Mouse (Mus musculus) CH12.LX (cell line): ENCODE data around the gene Tnfrsf11a. TPM values are rescaled to one million over a fixed set of nuclear protein-coding genes. Genes with fewer than 3 reads are reported as not detected.

ENCODE experiments used
- DNase-seq: peaks from one replicate; pipeline ENCODE4 v3.0.0-alpha.2; 2013; ENCODE audit errors: extremely low read depth
- H3K27ac ChIP-seq: 2 replicates; pipeline ENCODE4 v1.5.1; 2012; ENCODE audit warnings: low read depth, mild to moderate bottlenecking, control low read depth, moderate library complexity; ENCODE audit not compliant: insufficient read depth
- H3K27me3 ChIP-seq: replicated peaks from 2 replicates; pipeline ENCODE3; 2012; ENCODE audit warnings: inconsistent platforms
- H3K36me3 ChIP-seq, 2 experiments: replicated peaks in 1 of 2; 2 replicates each; pipeline versions ENCODE3 to v1.6.1; 2012; ENCODE audit warnings: inconsistent platforms in 1 of 2, low read length in 1 of 2, mild to moderate bottlenecking in 1 of 2, mixed read lengths in 1 of 2, moderate library complexity in 1 of 2; ENCODE audit not compliant: control insufficient read depth in 1 of 2, insufficient read depth in 1 of 2
- H3K4me1 ChIP-seq, 2 experiments: 2 replicates each; pipeline ENCODE4 v1.6.1; 2012; ENCODE audit warnings: inconsistent platforms in 1 of 2, moderate library complexity in 1 of 2; ENCODE audit not compliant: insufficient read depth in 2 of 2, control insufficient read depth in 1 of 2
- H3K4me2 ChIP-seq: 2 replicates; pipeline ENCODE4 v1.6.1; 2012; ENCODE audit warnings: low read depth, mild to moderate bottlenecking, control low read depth; ENCODE audit not compliant: poor library complexity, insufficient read depth, severe bottlenecking
- H3K4me3 ChIP-seq, 3 experiments: fragments of 150-350 bp in 1 of 3; sonication (generic) in 1 of 3; replicated peaks in 1 of 3; 2 replicates each; pipeline versions ENCODE3 to v1.5.1; 2011 to 2012; ENCODE audit warnings: low read depth in 2 of 3, low read length in 2 of 3, mild to moderate bottlenecking in 2 of 3, moderate library complexity in 2 of 3, control low read depth in 1 of 3, improper control_type of control experiment in 1 of 3, inconsistent platforms in 1 of 3, mixed read lengths in 1 of 3; ENCODE audit not compliant: poor library complexity in 1 of 3
- H3K79me2 ChIP-seq: replicated peaks from 2 replicates; pipeline ENCODE4 v1.6.1; 2012; ENCODE audit warnings: mild to moderate bottlenecking, moderate library complexity; ENCODE audit not compliant: control insufficient read depth, poor library complexity, insufficient read depth, severe bottlenecking; ENCODE audit errors: extremely low read depth
- H3K9ac ChIP-seq: 2 replicates; pipeline ENCODE4 v1.6.1; 2012; ENCODE audit warnings: low read depth, mild to moderate bottlenecking, control low read depth, moderate library complexity; ENCODE audit not compliant: insufficient read depth
- H3K9me3 ChIP-seq: replicated peaks from 2 replicates; pipeline ENCODE3; 2012; ENCODE audit warnings: low read length, inconsistent platforms, mixed read lengths
- BHLHE40 ChIP-seq: IDR thresholded peaks from 2 replicates; pipeline ENCODE4 v1.6.1; 2011; ENCODE audit warnings: mild to moderate bottlenecking, low read depth, low read length, improper control_type of control experiment
- CTCF ChIP-seq, 2 experiments: IDR thresholded peaks in 1 of 2; conservative IDR thresholded peaks in 1 of 2; 2 replicates each; pipeline ENCODE4 v1.5.1; 2011 to 2012; ENCODE audit warnings: low read depth in 2 of 2, low read length in 2 of 2, improper control_type of control experiment in 1 of 2, inconsistent platforms in 1 of 2, mild to moderate bottlenecking in 1 of 2, moderate library complexity in 1 of 2
- E2F4 ChIP-seq: IDR thresholded peaks from 2 replicates; pipeline ENCODE4 v1.6.1; 2011; ENCODE audit warnings: low read depth, low read length, improper control_type of control experiment; ENCODE audit not compliant: insufficient replicate concordance
- ELF1 ChIP-seq: IDR thresholded peaks from 2 replicates; pipeline ENCODE4 v1.6.1; 2014; ENCODE audit warnings: low read depth, mild to moderate bottlenecking, inconsistent platforms, low read length, improper control_type of control experiment
- GABPA ChIP-seq: IDR thresholded peaks from 2 replicates; pipeline ENCODE4 v1.6.1; 2012; ENCODE audit warnings: low read depth, low read length, improper control_type of control experiment, inconsistent platforms; ENCODE audit not compliant: insufficient replicate concordance
- IRF4 ChIP-seq: IDR thresholded peaks from 2 replicates; pipeline ENCODE4 v1.6.1; 2014; ENCODE audit warnings: low read depth, mild to moderate bottlenecking, inconsistent platforms, low read length, improper control_type of control experiment
- MAX ChIP-seq: IDR thresholded peaks from 2 replicates; pipeline ENCODE4 v1.6.1; 2011; ENCODE audit warnings: low read length, improper control_type of control experiment
- MYC ChIP-seq: IDR thresholded peaks from 2 replicates; pipeline ENCODE4 v1.6.1; 2011; ENCODE audit warnings: low read depth, mild to moderate bottlenecking, improper control_type of control experiment, low read length
- PAX5 ChIP-seq: IDR thresholded peaks from 2 replicates; pipeline ENCODE4 v1.6.1; 2012; ENCODE audit warnings: low read length, inconsistent platforms, mixed read lengths
- RAD21 ChIP-seq: IDR thresholded peaks from 2 replicates; pipeline ENCODE4 v1.6.1; 2011; ENCODE audit warnings: low read depth, mild to moderate bottlenecking, low read length, improper control_type of control experiment, moderate library complexity
- SMC3 ChIP-seq: IDR thresholded peaks from 2 replicates; pipeline ENCODE4 v1.6.1; 2011; ENCODE audit warnings: low read depth, low read length, improper control_type of control experiment
- USF1 ChIP-seq: IDR thresholded peaks from 2 replicates; pipeline ENCODE4 v1.6.1; 2014; ENCODE audit warnings: low read depth, mild to moderate bottlenecking, inconsistent platforms, low read length, improper control_type of control experiment
- ZC3H11A ChIP-seq: IDR thresholded peaks from 2 replicates; pipeline ENCODE4 v1.6.1; 2012; ENCODE audit warnings: low read depth, mild to moderate bottlenecking, inconsistent platforms, low read length, improper control_type of control experiment
- dilution Hi-C: fragments of 300-500 bp; cut with MboI; formaldehyde crosslinking; loops from 2 replicates; pipeline ENCODE4 v1.14.3; 2020; ENCODE audit warnings: low sequenced_read_pairs; ENCODE audit not compliant: extremely low pct_unique_long_range_greater_than_20kb, extremely low pct_ligation_motif_present
- in situ Hi-C: fragments of 300-500 bp; cut with MboI; formaldehyde crosslinking; loops from 3 replicates; pipeline ENCODE4 v1.14.3; 2019; ENCODE audit warnings: low sequenced_read_pairs, low pct_ligation_motif_present, low pct_unique_long_range_greater_than_20kb, mixed read lengths
- polyA plus RNA-seq: library from polyadenylated mRNA; unstranded; fragments of >175 nt; gene quantifications from 2 replicates; pipeline ENCODE4 v1.2.1, GENCODE M21; 2012; ENCODE audit warnings: low read depth; ENCODE audit not compliant: insufficient read length
- total RNA-seq, 2 experiments: library from RNA; depleted of rRNA; stranded (reverse); fragments of 300-350 nt in 1 of 2; fragments of >200 nt in 1 of 2; gene quantifications; 2 replicates each; pipeline ENCODE4 v1.2.3; 2012 to 2014

Gene Tnfrsf11a
- total and polyA plus RNA-seq, 3 experiments, result 0.20 to 2.5 (median 0.28) TPM

DNA sequence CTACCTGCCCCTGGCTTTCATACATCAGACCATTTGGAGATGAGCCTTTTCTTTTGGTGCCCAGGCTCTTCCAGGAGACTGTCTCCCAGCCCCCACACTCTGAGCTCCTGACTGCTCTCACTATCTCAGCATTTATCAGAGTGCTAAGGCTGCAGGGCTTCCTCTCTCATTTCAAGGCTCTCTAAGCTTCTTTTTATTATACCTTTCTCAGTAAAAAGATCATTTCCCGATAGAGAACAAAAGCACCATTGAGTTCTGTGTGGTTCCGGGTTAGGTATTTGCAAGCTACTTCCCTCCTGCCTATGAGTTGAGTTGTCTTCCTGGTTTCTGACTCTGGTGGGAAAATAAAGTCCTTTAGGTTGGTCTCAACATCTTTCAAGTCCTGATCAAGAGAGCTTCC, 103.0 kb downstream of the Tnfrsf11a start:
- no peak overlapping the region for H3K4me3 ChIP-seq
- no peaks in the 10 kb centered on the region for H3K27me3 ChIP-seq
- H3K9ac ChIP-seq, result no peak overlapping the region
- H3K4me1 ChIP-seq, result peaks cover 5 to 11% of the 10 kb centered on the region in 2 experiments
- in situ Hi-C loops, result no loop called here
- TF ChIP-seq E2F4 (no peak), MAX (no peak), ELF1 (no peak), GABPA (no peak)
- TF ChIP-seq, all 38 proteins: peak for 0
- H3K4me2 ChIP-seq, result no peak overlapping the region
- DNase-seq, result no peak
- dilution Hi-C loops, result no loop called here
- H3K36me3 ChIP-seq, result no peaks in the 10 kb centered on the region
- no peaks in the 10 kb centered on the region for H3K79me2 ChIP-seq
- H3K27ac ChIP-seq, result no peak overlapping the region
- no peaks in the 10 kb centered on the region for H3K9me3 ChIP-seq

DNA sequence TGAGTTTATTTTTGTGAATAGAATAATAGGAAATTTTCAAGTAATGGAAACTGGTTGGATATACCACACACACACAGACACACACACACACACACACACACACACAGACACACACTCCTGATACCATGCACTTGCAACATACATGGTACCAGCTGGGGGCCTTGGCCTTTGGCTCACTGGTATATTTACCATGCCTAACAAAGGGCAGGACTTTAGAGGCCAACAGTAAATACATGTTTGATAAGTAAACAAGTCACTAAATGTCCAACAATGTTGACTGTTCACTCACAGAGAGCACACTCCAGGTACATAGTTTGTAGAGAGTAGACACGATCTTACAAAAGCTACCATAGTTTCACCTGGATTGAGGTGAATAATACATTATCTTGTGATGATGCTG, 104.6 kb downstream of the Tnfrsf11a start:
- H3K9me3 ChIP-seq, result no peaks in the 10 kb centered on the region
- H3K36me3 ChIP-seq, result no peaks in the 10 kb centered on the region
- dilution Hi-C loops (no loop called here), in situ Hi-C loops (no loop called here)
- no peak overlapping the region for H3K4me2 ChIP-seq
- no peak overlapping the region for H3K27ac ChIP-seq
- H3K9ac ChIP-seq, result no peak overlapping the region
- DNase-seq, result no peak
- H3K4me1 ChIP-seq, result peaks cover 3 to 5% of the 10 kb centered on the region in 2 experiments; a peak in 3 of 4 replicates
- no peak overlapping the region for H3K4me3 ChIP-seq
- no peaks in the 10 kb centered on the region for H3K79me2 ChIP-seq
- TF ChIP-seq USF1 (no peak), ELF1 (no peak), IRF4 (no peak), ZC3H11A (no peak), E2F4 (no peak), BHLHE40 (no peak), PAX5 (no peak), MYC (no peak)
- TF ChIP-seq, all 38 proteins: peak for 0
- H3K27me3 ChIP-seq, result no peaks in the 10 kb centered on the region

DNA sequence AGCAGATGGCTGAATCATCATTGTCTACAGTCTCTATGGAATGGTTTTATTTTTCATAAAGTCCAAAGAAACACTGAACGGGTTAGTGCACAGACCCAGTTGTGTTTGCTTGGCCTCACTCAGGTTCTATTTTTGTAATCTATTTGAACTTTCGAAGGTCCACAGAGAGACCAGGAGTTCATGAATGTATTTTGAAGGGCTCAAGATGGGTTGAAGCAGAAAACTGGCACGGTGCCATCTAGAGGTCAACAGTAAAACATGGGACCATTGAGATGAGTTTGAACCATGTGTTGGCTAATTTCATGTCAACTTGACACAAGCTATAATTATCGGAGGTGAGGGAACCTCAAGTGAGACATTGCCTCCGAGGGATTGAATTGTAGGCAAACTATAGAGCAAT, 105.1 kb downstream of the Tnfrsf11a start:
- Histone ChIP-seq H3K4me3 (no peak overlapping the region), H3K27me3 (no peaks in the 10 kb centered on the region), H3K79me2 (no peaks in the 10 kb centered on the region), H3K4me2 (no peak overlapping the region), H3K27ac (no peak overlapping the region)
- dilution Hi-C loops, result no loop called here
- TF ChIP-seq SMC3 (peak; percentile 43), RAD21 (peak; percentile 46), MYC (no peak), CTCF (conservative IDR thresholded peaks at IDR 0.05 in 1 of 2, IDR thresholded peaks at IDR 0.05 in 1 of 2; ENCODE audit: low read depth in 2 of 2, low read length in 2 of 2) (peak; percentile 10 to 55; a peak in 2 of 4 replicates), PAX5 (no peak)
- TF ChIP-seq, all 38 proteins: peak for 3
- Histone ChIP-seq H3K9me3 (no peaks in the 10 kb centered on the region), H3K9ac (no peak overlapping the region), H3K4me1 (peaks cover 1 to 5% of the 10 kb centered on the region in 2 experiments; a peak in 2 of 4 replicates), H3K36me3 (no peaks in the 10 kb centered on the region)
- in situ Hi-C loops, result no loop called here
- DNase-seq, result peak; percentile 47
